Mouse (Mus musculus): ENCODE measurements around the gene Nek7. TPM values are rescaled to one million over a fixed set of nuclear protein-coding genes. Genes with fewer than 3 reads are reported as not detected.

Nek7 gene
- polyA plus RNA-seq, 1 experiment from 2014 or later, result 27.7 TPM

DNA sequence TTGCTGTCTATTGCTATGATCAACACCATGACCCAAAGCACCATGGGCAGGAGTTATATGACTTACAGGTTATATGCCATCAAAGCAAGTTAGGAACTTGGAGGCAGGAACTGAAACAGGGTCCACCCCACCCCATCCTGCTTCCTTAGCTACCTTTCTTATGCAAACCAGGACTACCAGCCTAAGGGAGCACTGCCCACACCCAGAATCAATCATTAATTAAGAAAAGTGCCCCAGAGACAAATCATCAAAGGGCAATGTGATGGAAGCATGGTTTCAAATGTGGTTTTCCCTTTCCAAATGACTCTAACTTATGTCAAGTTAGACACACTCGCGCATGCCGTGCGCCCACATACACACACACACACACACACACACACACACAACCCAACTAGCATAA is 16.0 kb downstream of the Nek7 start:
- ATAC-seq (ENCODE audit: low FRiP score) (no peak), DNase-seq (ENCODE audit: low spot score) (no peak)
- Histone ChIP-seq H3K4me2 (replicated peaks; ENCODE audit: low read depth, low read length) (no peak overlapping the region), H3K27ac (ENCODE audit: low read depth, low read length) (no peak overlapping the region), H3K4me1 (replicated peaks; ENCODE audit: control insufficient read depth, insufficient read depth, low read length) (no peaks in the 10 kb centered on the region), H3K4me3 (ENCODE audit: low read depth, low read length) (no peak overlapping the region), H3K9me3 (ENCODE audit: control insufficient read depth, low read length) (no peaks in the 10 kb centered on the region), H3K9ac (ENCODE audit: low read depth, low read length) (no peak overlapping the region), H3K36me3 (ENCODE audit: control insufficient read depth, insufficient read depth, low read length) (no peaks in the 10 kb centered on the region), H3K27me3 (ENCODE audit: control insufficient read depth, insufficient read depth, low read length) (no peaks in the 10 kb centered on the region)
- WGBS, result 100% methylated on average over 4 of the region's 4 CpGs

- H3K9me3 ChIP-seq (ENCODE audit: control insufficient read depth, low read length), result no peaks in the 10 kb centered on the region
- no peaks in the 10 kb centered on the region for H3K27me3 ChIP-seq (ENCODE audit: control insufficient read depth, insufficient read depth, low read length)
- no peak overlapping the region for H3K9ac ChIP-seq (ENCODE audit: low read depth, low read length)
- H3K36me3 ChIP-seq (ENCODE audit: control insufficient read depth, insufficient read depth, low read length), result no peaks in the 10 kb centered on the region
- no peak overlapping the region for H3K4me3 ChIP-seq (ENCODE audit: low read depth, low read length)
- WGBS, result 94% methylated on average over 7 of the region's 11 CpGs
- no peak for DNase-seq (ENCODE audit: low spot score)
- H3K4me2 ChIP-seq (replicated peaks; ENCODE audit: low read depth, low read length), result no peak overlapping the region
- no peak overlapping the region for H3K27ac ChIP-seq (ENCODE audit: low read depth, low read length)
- no peak for ATAC-seq (ENCODE audit: low FRiP score)
- H3K4me1 ChIP-seq (replicated peaks; ENCODE audit: control insufficient read depth, insufficient read depth, low read length), result no peaks in the 10 kb centered on the region
Observed at GRCm38 (mm10) chr1:138598087-138598486, 21.9 kb downstream of the Nek7 start.

DNA sequence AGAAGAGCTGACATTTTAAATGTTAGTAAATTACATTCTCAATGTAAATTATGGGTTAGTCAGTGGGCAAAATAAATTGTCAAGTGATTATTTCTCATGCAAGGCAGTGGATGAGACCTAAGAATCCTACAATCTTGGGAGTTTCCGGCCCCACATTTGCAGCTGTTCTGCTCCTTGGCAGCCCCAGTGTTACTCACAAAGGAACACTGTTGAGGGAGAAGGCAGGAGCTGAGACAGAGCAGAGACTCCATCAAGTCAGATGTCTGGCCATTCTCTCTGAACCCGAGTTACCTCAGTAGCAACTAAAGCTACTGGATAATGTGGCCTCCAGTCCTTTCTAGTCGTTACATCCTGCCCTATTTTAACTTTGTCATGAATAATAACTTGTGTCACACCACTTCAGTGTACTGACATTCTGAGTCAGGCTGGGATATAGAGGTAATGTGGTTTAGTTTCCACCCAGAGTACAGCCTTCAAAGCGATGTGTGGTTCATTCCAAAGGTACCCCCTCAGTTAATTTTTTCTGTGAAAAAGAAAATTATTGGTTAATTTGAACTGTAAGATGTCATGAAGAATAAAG is 23.7 kb downstream of the Nek7 start:
- H3K27me3 ChIP-seq (ENCODE audit: control insufficient read depth, insufficient read depth, low read length), result no peaks in the 10 kb centered on the region
- H3K9me3 ChIP-seq (ENCODE audit: control insufficient read depth, low read length), result no peaks in the 10 kb centered on the region
- WGBS, result 75% methylated on average over 4 of the region's 4 CpGs
- no peak overlapping the region for H3K4me3 ChIP-seq (ENCODE audit: low read depth, low read length)
- ATAC-seq (ENCODE audit: low FRiP score) (no peak), DNase-seq (ENCODE audit: low spot score) (no peak)
- H3K36me3 ChIP-seq (ENCODE audit: control insufficient read depth, insufficient read depth, low read length), result no peaks in the 10 kb centered on the region
- H3K4me1 ChIP-seq (replicated peaks; ENCODE audit: control insufficient read depth, insufficient read depth, low read length), result no peaks in the 10 kb centered on the region
- no peak overlapping the region for H3K4me2 ChIP-seq (replicated peaks; ENCODE audit: low read depth, low read length)
- H3K27ac ChIP-seq (ENCODE audit: low read depth, low read length), result no peak overlapping the region
- no peak overlapping the region for H3K9ac ChIP-seq (ENCODE audit: low read depth, low read length)

GRCm38 (mm10) chr1:138594910-138595309 is 25.0 kb downstream of the Nek7 start:
- ATAC-seq (ENCODE audit: low FRiP score) (no peak), DNase-seq (ENCODE audit: low spot score) (no peak)
- Histone ChIP-seq H3K4me1 (replicated peaks; ENCODE audit: control insufficient read depth, insufficient read depth, low read length) (no peaks in the 10 kb centered on the region), H3K4me3 (ENCODE audit: low read depth, low read length) (no peak overlapping the region), H3K9ac (ENCODE audit: low read depth, low read length) (no peak overlapping the region), H3K36me3 (ENCODE audit: control insufficient read depth, insufficient read depth, low read length) (no peaks in the 10 kb centered on the region), H3K27ac (ENCODE audit: low read depth, low read length) (no peak overlapping the region), H3K27me3 (ENCODE audit: control insufficient read depth, insufficient read depth, low read length) (no peaks in the 10 kb centered on the region), H3K4me2 (replicated peaks; ENCODE audit: low read depth, low read length) (no peak overlapping the region), H3K9me3 (ENCODE audit: control insufficient read depth, low read length) (no peaks in the 10 kb centered on the region)
- WGBS, result 81% methylated on average over 5 of the region's 5 CpGs

- Histone ChIP-seq H3K9ac (ENCODE audit: low read depth, low read length) (no peak overlapping the region), H3K36me3 (ENCODE audit: control insufficient read depth, insufficient read depth, low read length) (no peaks in the 10 kb centered on the region), H3K27me3 (ENCODE audit: control insufficient read depth, insufficient read depth, low read length) (no peaks in the 10 kb centered on the region), H3K27ac (ENCODE audit: low read depth, low read length) (no peak overlapping the region), H3K4me2 (replicated peaks; ENCODE audit: low read depth, low read length) (no peak overlapping the region), H3K4me3 (ENCODE audit: low read depth, low read length) (no peak overlapping the region), H3K9me3 (ENCODE audit: control insufficient read depth, low read length) (no peaks in the 10 kb centered on the region), H3K4me1 (replicated peaks; ENCODE audit: control insufficient read depth, insufficient read depth, low read length) (no peaks in the 10 kb centered on the region)
- 95% methylated on average over 5 of the region's 5 CpGs for WGBS
- ATAC-seq (ENCODE audit: low FRiP score) (no peak), DNase-seq (ENCODE audit: low spot score) (no peak)
Observed at GRCm38 (mm10) chr1:138593922-138594321, 26.0 kb downstream of the Nek7 start.

DNA sequence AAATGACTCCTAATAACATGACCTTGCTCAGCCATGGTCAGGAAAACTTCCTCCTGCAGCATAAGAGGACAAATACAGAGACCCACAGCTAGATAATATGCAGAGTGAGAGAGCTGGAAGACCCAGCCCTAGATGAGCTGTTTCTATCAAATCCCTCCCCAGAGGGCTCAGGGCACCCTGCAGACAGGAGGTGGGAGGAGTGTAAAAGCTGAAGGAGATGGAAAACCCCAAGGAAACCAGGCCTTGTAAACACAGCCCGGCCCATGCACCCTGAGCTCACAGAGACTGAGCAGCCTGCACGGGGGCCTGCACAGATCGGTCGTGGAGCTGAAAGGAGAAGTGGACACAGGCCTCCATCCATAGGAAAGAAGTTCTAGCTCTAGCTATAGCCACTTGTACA is 27.5 kb downstream of the Nek7 start:
- Histone ChIP-seq H3K27ac (ENCODE audit: low read depth, low read length) (no peak overlapping the region), H3K27me3 (ENCODE audit: control insufficient read depth, insufficient read depth, low read length) (no peaks in the 10 kb centered on the region), H3K4me3 (ENCODE audit: low read depth, low read length) (no peak overlapping the region), H3K4me1 (replicated peaks; ENCODE audit: control insufficient read depth, insufficient read depth, low read length) (no peaks in the 10 kb centered on the region), H3K9me3 (ENCODE audit: control insufficient read depth, low read length) (no peaks in the 10 kb centered on the region), H3K4me2 (replicated peaks; ENCODE audit: low read depth, low read length) (no peak overlapping the region), H3K9ac (ENCODE audit: low read depth, low read length) (no peak overlapping the region), H3K36me3 (ENCODE audit: control insufficient read depth, insufficient read depth, low read length) (no peaks in the 10 kb centered on the region)
- WGBS, result 84% methylated on average over 4 of the region's 4 CpGs
- DNase-seq (ENCODE audit: low spot score) (no peak), ATAC-seq (ENCODE audit: low FRiP score) (no peak)

DNA sequence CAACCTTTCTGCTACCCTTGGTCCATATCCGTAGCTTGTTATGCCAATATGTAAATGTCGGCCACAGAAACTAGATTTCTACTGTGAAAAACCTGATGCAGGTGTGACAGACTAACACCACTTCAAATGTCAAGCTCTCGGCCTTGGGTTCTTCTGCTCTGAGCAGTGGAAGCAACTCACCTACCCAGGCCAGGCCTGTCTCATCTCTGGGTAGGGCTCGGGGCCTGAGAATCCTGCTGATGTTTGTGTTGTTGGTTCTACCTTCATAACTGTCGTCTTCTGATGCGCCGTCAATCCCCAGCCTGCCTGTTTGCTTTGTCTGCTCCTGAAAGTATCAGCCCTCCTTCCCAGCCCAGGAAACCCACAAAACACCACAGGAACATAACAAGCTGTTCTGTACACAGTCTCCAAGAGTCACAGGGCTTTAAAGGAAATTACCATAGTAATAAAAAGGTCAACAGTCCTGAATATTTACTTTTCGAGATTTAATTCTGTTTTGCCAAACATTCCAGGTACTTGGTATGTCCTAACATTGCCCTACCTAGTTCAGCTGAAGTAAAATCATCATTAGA is 29.4 kb downstream of the Nek7 start:
- DNase-seq (ENCODE audit: low spot score), result no peak
- no peaks in the 10 kb centered on the region for H3K36me3 ChIP-seq (ENCODE audit: control insufficient read depth, insufficient read depth, low read length)
- H3K4me2 ChIP-seq (replicated peaks; ENCODE audit: low read depth, low read length), result no peak overlapping the region
- no peaks in the 10 kb centered on the region for H3K27me3 ChIP-seq (ENCODE audit: control insufficient read depth, insufficient read depth, low read length)
- no peak overlapping the region for H3K9ac ChIP-seq (ENCODE audit: low read depth, low read length)
- no peak overlapping the region for H3K27ac ChIP-seq (ENCODE audit: low read depth, low read length)
- 91% methylated on average over 8 of the region's 8 CpGs for WGBS
- H3K4me1 ChIP-seq (replicated peaks; ENCODE audit: control insufficient read depth, insufficient read depth, low read length), result no peaks in the 10 kb centered on the region
- no peaks in the 10 kb centered on the region for H3K9me3 ChIP-seq (ENCODE audit: control insufficient read depth, low read length)
- no peak overlapping the region for H3K4me3 ChIP-seq (ENCODE audit: low read depth, low read length)
- ATAC-seq (ENCODE audit: low FRiP score), result no peak

DNA sequence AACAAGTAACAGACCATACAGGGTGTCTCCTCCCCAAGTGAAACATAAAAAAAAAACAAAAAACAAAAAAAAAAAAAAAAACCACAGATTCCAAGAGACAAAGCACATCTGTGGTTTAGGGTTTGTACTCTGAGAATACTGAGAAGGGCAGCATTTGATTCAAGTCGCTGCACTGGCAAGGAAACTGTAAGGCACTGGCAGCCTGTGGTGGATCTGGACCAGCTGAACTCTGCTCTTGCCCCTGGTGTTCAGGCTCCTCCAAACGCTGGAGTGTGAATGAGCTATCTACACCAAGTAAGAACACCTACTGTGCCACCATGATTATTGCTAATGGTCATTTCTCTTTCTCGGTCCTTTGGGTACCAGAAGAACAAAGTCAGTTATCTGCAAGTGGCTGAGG is 30.8 kb downstream of the Nek7 start:
- no peak overlapping the region for H3K9ac ChIP-seq (ENCODE audit: low read depth, low read length)
- H3K27ac ChIP-seq (ENCODE audit: low read depth, low read length), result no peak overlapping the region
- WGBS, result 73% methylated on average over 3 of the region's 3 CpGs
- DNase-seq (ENCODE audit: low spot score) (no peak), ATAC-seq (ENCODE audit: low FRiP score) (no peak)
- H3K4me2 ChIP-seq (replicated peaks; ENCODE audit: low read depth, low read length), result no peak overlapping the region
- no peaks in the 10 kb centered on the region for H3K9me3 ChIP-seq (ENCODE audit: control insufficient read depth, low read length)
- H3K4me1 ChIP-seq (replicated peaks; ENCODE audit: control insufficient read depth, insufficient read depth, low read length), result no peaks in the 10 kb centered on the region
- no peaks in the 10 kb centered on the region for H3K36me3 ChIP-seq (ENCODE audit: control insufficient read depth, insufficient read depth, low read length)
- H3K4me3 ChIP-seq (ENCODE audit: low read depth, low read length), result no peak overlapping the region
- H3K27me3 ChIP-seq (ENCODE audit: control insufficient read depth, insufficient read depth, low read length), result no peaks in the 10 kb centered on the region

GRCm38 (mm10) chr1:138587812-138588211 is 32.1 kb downstream of the Nek7 start:
- H3K36me3 ChIP-seq (ENCODE audit: control insufficient read depth, insufficient read depth, low read length), result no peaks in the 10 kb centered on the region
- H3K27ac ChIP-seq (ENCODE audit: low read depth, low read length), result no peak overlapping the region
- H3K9ac ChIP-seq (ENCODE audit: low read depth, low read length), result no peak overlapping the region
- ATAC-seq (ENCODE audit: low FRiP score), result no peak
- no peaks in the 10 kb centered on the region for H3K4me1 ChIP-seq (replicated peaks; ENCODE audit: control insufficient read depth, insufficient read depth, low read length)
- WGBS, result 49% methylated on average over 3 of the region's 3 CpGs
- H3K27me3 ChIP-seq (ENCODE audit: control insufficient read depth, insufficient read depth, low read length), result no peaks in the 10 kb centered on the region
- H3K4me2 ChIP-seq (replicated peaks; ENCODE audit: low read depth, low read length), result no peak overlapping the region
- no peak for DNase-seq (ENCODE audit: low spot score)
- no peak overlapping the region for H3K4me3 ChIP-seq (ENCODE audit: low read depth, low read length)
- H3K9me3 ChIP-seq (ENCODE audit: control insufficient read depth, low read length), result no peaks in the 10 kb centered on the region
